Mouse (Mus musculus) midbrain, embryonic 11.5 days (tissue): ENCODE data around the gene Krtap5-4. TPM values are rescaled to one million over a fixed set of nuclear protein-coding genes. Genes with fewer than 3 reads are reported as not detected.
"Not testable (repeated sequence)": the region's sequence is repeated elsewhere in the genome, so short reads cannot be mapped to it uniquely, and the experiment has no call there.

Source experiments
- ATAC-seq: fragments of 200-750 bp; cut with Nextera tagmentation; 2 replicates; pipeline ENCODE4 v1.8.0; 2017; ENCODE audit warnings: moderate TSS enrichment, moderate library complexity; ENCODE audit not compliant: low FRiP score
- DNase-seq: peaks from one replicate; pipeline ENCODE4 v3.0.0; 2015; ENCODE audit warnings: low spot score; ENCODE audit errors: missing footprints
- H3K27ac ChIP-seq: fragments of 300-500 bp; sonication (generic); 2 replicates; pipeline ENCODE4 v1.5.1; 2014; ENCODE audit warnings: low read depth, low read length
- H3K27me3 ChIP-seq: fragments of 300-500 bp; sonication (generic); 2 replicates; pipeline ENCODE4 v1.6.1; 2014; ENCODE audit warnings: mild to moderate bottlenecking, low read length, moderate library complexity, mixed read lengths; ENCODE audit not compliant: control insufficient read depth, insufficient read depth
- H3K36me3 ChIP-seq: fragments of 300-500 bp; sonication (generic); 2 replicates; pipeline ENCODE4 v1.6.1; 2014; ENCODE audit warnings: mild to moderate bottlenecking, low read length, moderate library complexity, mixed read lengths; ENCODE audit not compliant: control insufficient read depth, insufficient read depth
- H3K4me1 ChIP-seq: fragments of 300-500 bp; sonication (generic); 2 replicates; pipeline ENCODE4 v1.6.1; 2014; ENCODE audit warnings: low read length; ENCODE audit not compliant: control insufficient read depth, insufficient read depth
- H3K4me2 ChIP-seq: fragments of 300-500 bp; sonication (generic); 2 replicates; pipeline ENCODE4 v1.6.1; 2014; ENCODE audit warnings: mild to moderate bottlenecking, moderate library complexity
- H3K4me3 ChIP-seq: fragments of 300-500 bp; sonication (generic); 2 replicates; pipeline ENCODE4 v1.5.1; 2014; ENCODE audit warnings: low read depth, low read length
- H3K9ac ChIP-seq: fragments of 300-500 bp; sonication (generic); 2 replicates; pipeline ENCODE4 v1.6.1; 2014; ENCODE audit warnings: low read length
- H3K9me3 ChIP-seq: fragments of 300-500 bp; sonication (generic); 2 replicates; pipeline ENCODE4 v1.6.1; 2016; ENCODE audit warnings: low read length; ENCODE audit not compliant: control insufficient read depth
- WGBS: fragments of 180-500 bp; shearing (Covaris S2); extraction: QIAGEN DNeasy Blood & Tissue Kit; methylation state at CpG from one replicate; pipeline ENCODE4 v1.1.7; 2014; 5-methylcytosine and 5-hydroxymethylcytosine counted together
- polyA plus RNA-seq: library from polyadenylated mRNA; unstranded; fragments of >200 nt; fragmentation: Nextera tagmentation; extraction: Ambion mirVana; gene quantifications from 2 replicates; pipeline ENCODE4 v1.2.1, GENCODE M21; 2014

Krtap5-4 gene
- polyA plus RNA-seq, 1 experiment from 2014 or later = not detected

GRCm38 (mm10) chr7:142285130-142285835 lies 18.1 kb upstream of the Krtap5-4 start:
- H3K4me1 ChIP-seq = no peaks in the 10 kb centered on the region
- DNase-seq = no peak
- H3K27ac ChIP-seq = no peak overlapping the region
- WGBS = 25% methylated on average over 23 of the region's 23 CpGs
- H3K9ac ChIP-seq = peak overlapping the region; percentile 52
- no peaks in the 10 kb centered on the region for H3K36me3 ChIP-seq
- peak overlapping the region; percentile 40 for H3K4me3 ChIP-seq
- peak; percentile 81 for ATAC-seq
- no peaks in the 10 kb centered on the region; the same call in 1 of the 2 replicates for H3K27me3 ChIP-seq
- no peaks in the 10 kb centered on the region for H3K9me3 ChIP-seq
- H3K4me2 ChIP-seq = peak overlapping the region; percentile 76

- 77% methylated on average over 9 of the region's 9 CpGs for WGBS
- H3K36me3 ChIP-seq, H3K4me2 ChIP-seq, H3K9ac ChIP-seq, DNase-seq, ATAC-seq, H3K27ac ChIP-seq, H3K4me1 ChIP-seq, H3K4me3 ChIP-seq, H3K9me3 ChIP-seq, H3K27me3 ChIP-seq: not testable (repeated sequence)
These were observed 17.3 kb upstream of the Krtap5-4 start for GRCm38 (mm10) chr7:142285910-142286612.

GRCm38 (mm10) chr7:142293851-142294250 lies 9.5 kb upstream of the Krtap5-4 start:
- not testable (repeated sequence) for H3K36me3 ChIP-seq, H3K9me3 ChIP-seq, H3K9ac ChIP-seq, H3K4me1 ChIP-seq, H3K27me3 ChIP-seq, H3K27ac ChIP-seq, H3K4me2 ChIP-seq, H3K4me3 ChIP-seq
- 0% methylated on average over 2 of the region's 2 CpGs for WGBS
- DNase-seq (peak; percentile 88), ATAC-seq (0 out of 2 replicates have a peak, but pooled peaks have one; percentile 35)

- no peaks in the 10 kb centered on the region for H3K36me3 ChIP-seq
- no peaks in the 10 kb centered on the region for H3K27me3 ChIP-seq
- no peaks in the 10 kb centered on the region for H3K4me1 ChIP-seq
- DNase-seq = no peak
- H3K4me3 ChIP-seq = no peak overlapping the region
- ATAC-seq = no peak
- no peak overlapping the region for H3K27ac ChIP-seq
- H3K9ac ChIP-seq = no peak overlapping the region
- no peaks in the 10 kb centered on the region for H3K9me3 ChIP-seq
- H3K4me2 ChIP-seq = no peak overlapping the region
These were observed 7.9 kb upstream of the Krtap5-4 start for GRCm38 (mm10) chr7:142295418-142295817.

GRCm38 (mm10) chr7:142296108-142296507 lies 7.2 kb upstream of the Krtap5-4 start:
- not testable (repeated sequence) for H3K4me2 ChIP-seq, H3K27me3 ChIP-seq, H3K36me3 ChIP-seq, H3K4me1 ChIP-seq, H3K27ac ChIP-seq, H3K4me3 ChIP-seq, ATAC-seq, DNase-seq, H3K9ac ChIP-seq, H3K9me3 ChIP-seq
- 40% methylated on average over 4 of the region's 4 CpGs for WGBS

- not testable (repeated sequence) for H3K9me3 ChIP-seq, H3K27ac ChIP-seq, H3K36me3 ChIP-seq, ATAC-seq, DNase-seq, H3K27me3 ChIP-seq, H3K4me1 ChIP-seq, H3K4me3 ChIP-seq, H3K9ac ChIP-seq, H3K4me2 ChIP-seq
These were observed 6.3 kb upstream of the Krtap5-4 start, which contains the start of gene Krtap5-1 for GRCm38 (mm10) chr7:142297018-142297417. TSS of gene Krtap5-1 (minus strand) at chr7:142297118.

- not testable (repeated sequence) for H3K36me3 ChIP-seq, H3K4me3 ChIP-seq, H3K27me3 ChIP-seq, H3K9me3 ChIP-seq, H3K9ac ChIP-seq, H3K4me2 ChIP-seq, DNase-seq, H3K27ac ChIP-seq, ATAC-seq, H3K4me1 ChIP-seq
- WGBS = 83% methylated on average over 1 of the region's 1 CpGs
These were observed 580 bp downstream of the Krtap5-4 start for GRCm38 (mm10) chr7:142303929-142304328.

GRCm38 (mm10) chr7:142314600-142315285 lies 11.4 kb downstream of the Krtap5-4 start:
- no peak overlapping the region for H3K4me3 ChIP-seq
- no peaks in the 10 kb centered on the region for H3K36me3 ChIP-seq
- ATAC-seq (no peak), DNase-seq (peak; percentile 79)
- no peak overlapping the region; the same call in 1 of the 2 replicates for H3K9ac ChIP-seq
- H3K27ac ChIP-seq = no peak overlapping the region
- 50% methylated on average over 5 of the region's 5 CpGs for WGBS
- H3K27me3 ChIP-seq = no peaks in the 10 kb centered on the region
- H3K9me3 ChIP-seq = no peaks in the 10 kb centered on the region
- H3K4me1 ChIP-seq = 0 out of 2 replicates have a peak, but pooled peaks cover 6% of the 10 kb centered on the region
- no peak overlapping the region for H3K4me2 ChIP-seq

- Histone ChIP-seq H3K36me3 (no peaks in the 10 kb centered on the region), H3K4me2 (no peak overlapping the region), H3K27ac (no peak overlapping the region), H3K27me3 (no peaks in the 10 kb centered on the region), H3K9ac (no peak overlapping the region), H3K4me1 (0 out of 2 replicates have a peak, but pooled peaks cover 6% of the 10 kb centered on the region), H3K4me3 (no peak overlapping the region), H3K9me3 (no peaks in the 10 kb centered on the region)
- DNase-seq (peak; percentile 92), ATAC-seq (0 out of 2 replicates have a peak, but pooled peaks have one; percentile 54)
- WGBS = 51% methylated on average over 6 of the region's 6 CpGs
These were observed 13.2 kb downstream of the Krtap5-4 start for GRCm38 (mm10) chr7:142316558-142316957.
